Mouse (Mus musculus) mature B cell (primary cell): ENCODE data around the gene Kif3b.
"Not testable (repeated sequence)": the region's sequence is repeated elsewhere in the genome, so short reads cannot be mapped to it uniquely, and the experiment has no call there.

Experiments
- in situ Hi-C: fragments of 300-500 bp; cut with MboI; formaldehyde crosslinking; loops from 2 replicates; pipeline ENCODE4 v1.14.3; 2019

The Kif3b gene

DNA sequence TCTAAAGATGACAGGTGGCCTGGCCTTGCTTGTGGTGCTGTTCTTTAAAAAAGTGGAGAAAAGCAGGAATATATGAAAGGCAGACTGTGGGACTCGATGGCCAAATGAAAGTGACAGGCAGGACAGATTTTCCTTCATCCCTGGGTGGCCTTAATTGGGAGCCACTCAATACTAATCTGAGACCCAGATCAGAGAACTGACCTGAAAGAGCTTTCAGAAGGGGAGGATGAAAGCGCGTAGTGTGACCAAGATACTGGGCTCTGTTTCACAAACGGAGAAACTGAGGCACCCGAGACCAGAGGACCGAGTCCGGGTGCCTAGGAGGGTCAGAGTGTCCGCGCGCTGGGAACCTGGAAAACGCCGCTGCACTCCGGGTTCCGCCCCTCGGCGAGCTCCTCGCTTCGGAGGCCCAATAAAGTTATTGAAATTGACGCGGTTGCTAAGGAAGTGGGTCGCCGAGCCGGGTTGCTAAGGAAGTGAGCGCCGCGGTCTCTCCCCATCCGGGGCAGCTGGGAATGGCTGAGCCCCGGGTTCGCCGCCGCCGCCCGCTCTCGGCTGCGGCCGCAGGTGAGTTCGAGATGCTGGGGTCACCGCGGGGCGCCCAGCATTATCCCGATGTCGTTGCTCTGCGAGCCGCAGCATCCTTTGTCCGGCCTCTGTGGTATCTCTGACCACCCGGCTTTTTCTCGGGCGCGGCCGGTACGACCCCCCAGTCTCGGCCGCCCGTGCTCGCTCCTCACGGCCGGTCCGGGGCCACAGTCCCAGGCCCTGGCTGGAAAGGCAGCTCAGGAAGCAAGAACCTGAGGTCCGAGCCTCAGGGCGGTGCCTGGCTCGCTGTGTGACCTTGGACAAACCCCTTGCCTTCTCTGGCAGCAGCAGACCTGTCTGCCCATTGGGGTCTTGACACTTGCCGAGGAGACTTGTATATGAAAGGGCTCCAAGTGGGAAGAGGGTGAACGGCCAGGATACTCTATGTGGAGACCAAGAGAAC, at the start of gene Kif3b:
Gene Kif3b (plus strand): TSS at position 476 of the 991 bp plus-strand sequence.
- in situ Hi-C loops = no loop called here

DNA sequence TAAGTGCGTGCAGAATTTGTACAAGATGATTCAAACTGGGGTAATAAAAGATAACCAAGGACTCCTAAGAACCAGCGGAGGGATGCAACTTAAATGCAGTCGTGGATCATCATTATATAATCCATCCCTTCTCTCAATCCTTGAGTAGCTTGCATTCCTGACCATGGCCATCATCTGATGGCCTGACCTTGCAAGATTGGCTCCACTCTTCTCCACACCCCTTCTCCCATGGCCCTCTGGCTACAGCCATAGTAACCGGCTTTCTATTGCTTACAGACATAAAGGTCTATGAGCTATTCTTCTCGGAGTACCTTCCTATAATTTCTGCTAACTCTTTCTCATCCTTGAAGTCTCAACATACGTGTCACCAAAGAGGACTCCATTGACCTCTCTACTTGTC, 49.1 kb upstream of the Kif3b start:
- in situ Hi-C loops = no loop called here

- in situ Hi-C loops = no loop called here
Observed at GRCm38 (mm10) chr2:153249751-153250150, 41.5 kb upstream of the Kif3b start.

DNA sequence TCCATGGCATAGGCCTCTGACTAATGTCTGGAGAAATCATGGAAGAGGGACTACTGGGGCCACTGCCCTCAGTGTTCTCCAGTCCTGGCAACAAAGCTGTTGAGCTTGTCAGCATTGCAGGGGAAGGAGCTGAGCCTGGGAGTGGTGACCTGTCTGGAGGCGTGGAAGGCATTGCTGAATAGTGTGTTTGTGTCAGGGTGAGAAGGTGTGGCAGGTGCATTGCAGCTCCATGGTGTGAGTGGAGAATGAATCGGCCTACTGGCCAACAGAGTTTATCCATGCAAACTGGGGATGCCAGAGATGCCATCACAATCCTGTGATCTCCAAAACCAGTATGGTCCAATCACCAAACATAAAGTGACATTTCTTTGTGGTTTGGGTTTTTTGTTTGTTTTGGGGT, 34.6 kb upstream of the Kif3b start:
- in situ Hi-C loops = no loop called here

- in situ Hi-C loops = no loop called here
Observed at GRCm38 (mm10) chr2:153259030-153259863, 32.0 kb upstream of the Kif3b start.

GRCm38 (mm10) chr2:153259864-153260674, 31.1 kb upstream of the Kif3b start:
- in situ Hi-C loops = no loop called here

DNA sequence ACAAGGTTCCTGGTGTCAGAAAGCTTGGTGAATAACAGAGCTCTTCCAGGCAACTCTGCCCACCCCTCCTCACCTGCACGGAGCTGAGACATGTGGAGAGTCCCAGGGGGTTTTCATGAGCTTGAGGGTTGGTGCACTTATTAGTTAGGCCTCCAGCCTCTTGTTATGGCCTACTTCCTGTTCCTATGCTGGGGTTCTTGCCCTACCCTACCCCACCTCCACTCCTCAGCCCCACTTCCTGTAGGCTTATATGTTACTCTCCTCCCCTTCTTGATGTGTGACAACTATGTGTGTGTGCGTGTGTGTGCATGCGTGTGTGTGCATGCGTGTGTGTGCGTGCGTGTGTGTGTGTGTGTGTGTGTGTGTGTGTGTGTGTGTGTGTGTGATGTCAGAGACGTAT, 28.2 kb upstream of the Kif3b start:
- in situ Hi-C loops = no loop called here

DNA sequence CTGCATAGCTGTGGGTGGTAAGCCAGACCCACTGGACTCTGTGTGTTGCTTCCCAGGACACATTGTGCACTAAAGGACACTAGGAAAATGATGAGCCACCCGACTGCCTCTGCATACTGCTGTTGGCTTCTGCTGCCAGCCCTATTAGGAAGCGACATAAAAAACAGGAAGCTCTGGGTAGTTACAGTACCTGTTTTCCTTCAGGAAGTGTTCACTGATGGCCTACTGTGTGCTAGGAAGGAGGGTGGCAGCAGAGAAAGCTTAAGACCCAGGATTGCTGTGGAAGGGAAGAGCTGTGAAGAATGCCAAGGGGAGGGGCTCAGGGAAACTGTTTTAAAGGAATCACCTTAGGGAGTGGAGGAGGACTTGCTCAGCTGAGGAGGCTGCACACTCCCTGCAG, 23.9 kb upstream of the Kif3b start:
- in situ Hi-C loops = no loop called here

GRCm38 (mm10) chr2:153270231-153270915, 20.8 kb upstream of the Kif3b start:
- in situ Hi-C loops = not testable (repeated sequence)

DNA sequence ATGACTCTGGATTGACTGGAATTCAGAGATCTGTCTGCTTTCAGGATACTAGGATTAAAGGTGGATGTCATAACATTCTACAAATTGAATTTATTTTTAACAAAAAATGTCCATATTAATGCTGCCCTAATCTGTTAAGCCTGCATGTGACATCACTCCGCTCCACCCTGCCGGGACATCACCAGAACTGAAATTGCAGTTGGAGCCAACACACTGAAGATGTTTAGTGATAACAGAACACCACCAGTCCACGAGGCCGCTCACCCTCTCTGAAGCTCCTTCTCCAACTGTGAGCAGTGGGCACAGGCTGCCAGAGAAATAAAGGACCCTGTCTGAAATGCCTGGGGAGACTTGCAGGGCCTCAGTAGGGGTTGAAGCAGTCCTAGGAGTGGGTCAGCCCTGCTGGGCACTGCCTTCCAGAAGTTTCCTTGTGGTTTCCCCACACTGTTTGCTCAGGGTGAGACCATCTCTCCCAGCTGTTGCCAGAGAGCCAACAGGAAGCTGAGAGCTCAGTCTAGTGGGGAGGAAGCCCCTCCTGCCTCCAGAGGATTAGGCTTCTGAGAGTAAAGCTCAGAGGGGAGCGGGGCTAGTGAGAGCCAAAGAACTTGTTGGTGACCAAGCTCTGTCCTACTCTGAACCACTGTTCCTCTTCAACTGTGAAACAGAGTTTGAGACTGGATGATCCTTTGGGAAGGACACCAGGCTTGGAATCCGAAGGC, 16.9 kb upstream of the Kif3b start:
- in situ Hi-C loops = not testable (repeated sequence)

DNA sequence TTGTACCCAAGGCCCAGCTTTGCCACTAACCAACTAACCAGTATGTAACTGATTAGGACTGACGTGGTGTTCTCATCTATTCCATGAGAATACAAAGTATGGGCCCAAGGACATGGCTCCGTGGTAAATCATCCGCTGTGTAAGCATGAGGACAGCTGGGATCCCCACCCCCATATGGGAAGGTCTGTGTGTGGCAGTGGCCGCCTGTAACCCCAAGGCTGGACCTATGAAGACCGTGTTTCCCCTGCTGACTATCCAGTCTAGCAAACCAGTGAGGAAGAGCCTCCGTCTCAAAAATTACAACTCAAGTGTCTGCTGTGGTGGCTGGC, 16.3 kb upstream of the Kif3b start:
- in situ Hi-C loops = no loop called here

DNA sequence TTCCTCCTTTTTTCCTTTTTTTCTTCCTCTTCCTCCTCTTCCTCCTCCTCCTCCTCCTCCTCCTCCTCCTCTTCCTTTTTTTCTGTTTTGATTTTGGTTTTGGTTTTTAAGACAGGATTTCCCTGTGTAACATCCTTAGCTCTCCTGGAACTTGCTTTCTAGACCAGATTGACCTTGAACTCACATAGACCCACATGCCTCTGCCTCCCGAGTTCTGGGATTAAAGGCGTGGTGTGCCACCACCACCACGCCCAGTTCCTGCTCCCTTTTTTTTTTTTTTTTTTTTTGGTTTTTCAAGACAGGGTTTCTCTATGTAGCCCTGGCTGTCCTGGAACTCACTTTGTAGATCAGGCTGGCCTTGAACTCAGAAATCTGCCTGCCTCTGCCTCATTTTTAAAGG, 15.6 kb upstream of the Kif3b start:
- in situ Hi-C loops = not testable (repeated sequence)

- in situ Hi-C loops = no loop called here
Observed at GRCm38 (mm10) chr2:153276440-153276839, 14.8 kb upstream of the Kif3b start.

- in situ Hi-C loops = not testable (repeated sequence)
Observed at GRCm38 (mm10) chr2:153276846-153277245, 14.4 kb upstream of the Kif3b start.

DNA sequence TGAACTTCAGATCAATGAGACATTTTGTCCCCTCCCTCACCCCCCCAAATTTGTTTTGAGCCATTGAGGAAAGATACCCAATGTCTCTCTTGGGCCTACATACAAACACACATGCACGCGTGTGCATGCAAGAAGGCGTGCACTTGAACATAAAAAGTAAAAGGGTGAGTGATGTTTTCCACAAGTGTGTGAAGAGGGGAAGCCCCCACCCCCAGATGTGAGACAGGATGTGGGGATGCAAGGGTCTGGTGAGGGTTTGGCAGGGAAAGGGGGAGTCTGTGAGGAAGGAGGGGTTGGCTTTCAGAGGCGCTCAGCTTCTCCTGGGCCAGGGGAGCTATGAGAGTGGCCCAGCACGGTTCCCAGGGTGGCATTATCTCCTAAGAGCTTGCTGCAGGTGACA, 12.9 kb upstream of the Kif3b start:
- in situ Hi-C loops = no loop called here

- in situ Hi-C loops = no loop called here
Observed at GRCm38 (mm10) chr2:153283919-153284318, 7.3 kb upstream of the Kif3b start.

DNA sequence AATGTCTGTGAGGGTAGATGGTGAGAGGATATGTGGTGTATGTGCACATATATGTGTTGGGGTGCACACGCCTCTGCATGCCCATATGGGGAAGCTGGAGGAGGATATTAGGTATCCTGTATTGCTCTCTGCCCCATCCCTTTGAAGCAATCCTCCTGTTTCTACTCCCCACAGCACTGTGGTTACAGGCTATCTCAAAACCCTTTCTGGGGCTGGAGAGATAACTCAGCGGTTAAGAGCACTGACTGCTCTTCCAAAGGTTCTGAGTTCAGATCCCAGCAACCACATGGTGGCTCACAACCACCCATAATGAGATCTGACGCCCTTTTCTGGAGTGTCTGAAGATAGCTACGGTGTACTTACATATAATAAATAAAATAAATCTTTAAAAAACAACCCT, 4.7 kb upstream of the Kif3b start:
- in situ Hi-C loops = no loop called here

GRCm38 (mm10) chr2:153287835-153288234, 3.4 kb upstream of the Kif3b start:
- in situ Hi-C loops = no loop called here

DNA sequence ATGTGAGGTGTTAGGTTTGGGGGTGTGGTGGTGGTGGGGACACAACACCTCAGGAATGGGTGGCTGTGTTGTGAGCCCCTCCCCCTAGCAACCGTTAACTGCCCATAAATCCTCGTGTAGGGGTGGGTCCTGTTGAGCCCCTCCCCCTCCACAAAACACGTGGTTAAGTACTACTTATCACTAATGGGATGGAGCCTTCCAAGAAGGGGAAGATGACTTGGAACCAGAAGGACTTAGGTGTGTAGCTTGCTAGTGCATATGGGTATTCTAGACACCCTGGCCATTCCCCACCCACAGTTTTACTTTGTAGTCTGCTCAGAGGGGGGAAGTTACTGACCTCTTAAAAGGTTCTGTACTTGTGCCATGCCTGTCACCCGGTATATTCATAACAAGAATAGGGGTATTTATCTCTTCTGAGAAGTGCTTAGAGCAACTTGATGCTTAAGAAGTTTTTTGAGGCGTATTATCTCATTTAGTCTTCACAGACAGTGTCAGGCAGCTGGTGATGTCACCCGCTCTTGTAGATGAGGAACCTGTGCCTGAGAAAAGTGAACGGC, 1.2 kb downstream of the Kif3b start:
- in situ Hi-C loops = no loop called here

- in situ Hi-C loops = no loop called here
Observed at GRCm38 (mm10) chr2:153295196-153295595, 4.0 kb downstream of the Kif3b start.
